ENCODE assay signal across 16 mouse cellular contexts in genomic region chr6:81589727-81590126, GRCm38 (mm10).
DNase-seq lines count a peak whose midpoint lies in the region; ATAC-seq lines count a peak whose summit lies in the region.
"Had no signal": no experiment of that assay in that cellular context is flagged by ENCODE, and none has a peak within 500 bp of the region (broad histone marks: within the 10 kb centered on the region; RNA-seq: fewer than 3 reads in every experiment).

No protein-coding gene starts in this region.

- no peak overlapping the region for H3K9ac ChIP-seq in hindbrain, embryonic 15.5 days
- H3K9ac ChIP-seq: limb, embryonic 15.5 days had no signal

- H3K4me3 ChIP-seq in hindbrain, embryonic 15.5 days, result no peak overlapping the region
- H3K4me3 ChIP-seq: limb, embryonic 15.5 days; megakaryocyte, embryonic 14.5 days; myocyte had no signal

- WGBS in hindbrain, embryonic 15.5 days, result 43% methylated on average over 10 of the region's 10 CpGs

- no peaks in the 10 kb centered on the region for H3K27me3 ChIP-seq in hindbrain, embryonic 15.5 days
- H3K27me3 ChIP-seq: limb, embryonic 15.5 days; megakaryocyte, embryonic 14.5 days had no signal

- H3K9me3 ChIP-seq in hindbrain, embryonic 15.5 days, result no peaks in the 10 kb centered on the region
- H3K9me3 ChIP-seq: limb, embryonic 15.5 days; megakaryocyte, embryonic 14.5 days had no signal

- peak; percentile 59; the same call in 1 of the 2 replicates for ATAC-seq in hindbrain, embryonic 15.5 days (ENCODE audit: low FRiP score, low read depth)

- no peaks in the 10 kb centered on the region for H3K36me3 ChIP-seq in hindbrain, embryonic 15.5 days
- H3K36me3 ChIP-seq: limb, embryonic 15.5 days had no signal

- peak; percentile 6 for DNase-seq in layer of hippocampus, adult 11-12 months (ENCODE audit: low spot score)
- no peak for DNase-seq in layer of hippocampus, adult 8-10 months (ENCODE audit: low spot score in 2 of 2)
- DNase-seq in right cerebral cortex, postnatal 4 days, result peak; percentile 5
- DNase-seq in right cerebral cortex, postnatal 36 days (ENCODE audit: low spot score in 2 of 2), result no peak
- no peak for DNase-seq in liver
- no peak for DNase-seq in heart, postnatal 10 days
- DNase-seq: adrenal gland, adult 2 months; B cell, adult 2 months; lung, adult 2 months; spleen, adult 18-20 months; thymus, postnatal 4 days had no signal

- 0 out of 2 replicates have a peak, but pooled peaks cover 6% of the 10 kb centered on the region for H3K4me1 ChIP-seq in hindbrain, embryonic 15.5 days (replicated peaks)
- H3K4me1 ChIP-seq: megakaryocyte, embryonic 14.5 days had no signal

- intact Hi-C loops in heart, postnatal 10 days (cut with DNase I), result no loop called here

- H3K4me2 ChIP-seq in hindbrain, embryonic 15.5 days, result peak overlapping the region; percentile 39
- H3K4me2 ChIP-seq: limb, embryonic 15.5 days had no signal

- no peak overlapping the region for H3K27ac ChIP-seq in hindbrain, embryonic 15.5 days (replicated peaks)
- H3K27ac ChIP-seq: limb, embryonic 15.5 days; stomach, postnatal 0 days had no signal

Comparison
In these comparisons a context has a peak if more than half of its experiments do, and no peak if none do; other contexts are left out.
1. DNase-seq: peak in layer of hippocampus, adult 11-12 months (single experiment) and right cerebral cortex, postnatal 4 days (single experiment); none in layer of hippocampus, adult 8-10 months (0 of 2), right cerebral cortex, postnatal 36 days (0 of 2), liver (single experiment) and heart, postnatal 10 days (0 of 2).